ENCODE assay signal across 12 mouse cellular contexts in genomic region chr11:78732619-78733018, GRCm38 (mm10).
"Had no signal": no experiment of that assay in that cellular context is flagged by ENCODE, and none has a peak within 500 bp of the region (broad histone marks: within the 10 kb centered on the region; RNA-seq: fewer than 3 reads in every experiment).

No protein-coding gene starts in this region.

- H3K4me2 ChIP-seq: kidney, embryonic 15.5 days; limb, embryonic 13.5 days; midbrain, embryonic 13.5 days had no signal

- H3K27ac ChIP-seq: kidney, embryonic 15.5 days; limb, embryonic 13.5 days; midbrain, embryonic 13.5 days; stomach, postnatal 0 days had no signal

- DNase-seq: kidney, adult 2 months; kidney, postnatal 14 days; left cerebral cortex, postnatal 4 days; lung, adult 18-20 months; lung, postnatal 36 days; right cerebral cortex, adult 18-20 months; right cerebral cortex, postnatal 25 days; thymus, postnatal 4 days had no signal

- H3K27me3 ChIP-seq: kidney, embryonic 15.5 days; limb, embryonic 13.5 days had no signal

- H3K36me3 ChIP-seq: kidney, embryonic 15.5 days; limb, embryonic 13.5 days; midbrain, embryonic 13.5 days had no signal

- H3K4me1 ChIP-seq: kidney, embryonic 15.5 days; limb, embryonic 13.5 days had no signal

- ATAC-seq: midbrain, embryonic 13.5 days had no signal

- H3K9me3 ChIP-seq: kidney, embryonic 15.5 days; limb, embryonic 13.5 days; midbrain, embryonic 13.5 days had no signal

- H3K4me3 ChIP-seq: kidney, embryonic 15.5 days; limb, embryonic 13.5 days; midbrain, embryonic 13.5 days had no signal

- H3K9ac ChIP-seq: kidney, embryonic 15.5 days; limb, embryonic 13.5 days; midbrain, embryonic 13.5 days had no signal
